Mouse (Mus musculus) kidney, postnatal 10 days (tissue): Measurements from ENCODE around the gene Il1b.
A peak's percentile ranks its signal among the peaks of the same experiment; 100 is the strongest.

Experiments
- DNase-seq: peaks from one replicate; pipeline ENCODE4 v3.0.0; 2021; ENCODE audit warnings: mixed read lengths

Il1b gene

DNA sequence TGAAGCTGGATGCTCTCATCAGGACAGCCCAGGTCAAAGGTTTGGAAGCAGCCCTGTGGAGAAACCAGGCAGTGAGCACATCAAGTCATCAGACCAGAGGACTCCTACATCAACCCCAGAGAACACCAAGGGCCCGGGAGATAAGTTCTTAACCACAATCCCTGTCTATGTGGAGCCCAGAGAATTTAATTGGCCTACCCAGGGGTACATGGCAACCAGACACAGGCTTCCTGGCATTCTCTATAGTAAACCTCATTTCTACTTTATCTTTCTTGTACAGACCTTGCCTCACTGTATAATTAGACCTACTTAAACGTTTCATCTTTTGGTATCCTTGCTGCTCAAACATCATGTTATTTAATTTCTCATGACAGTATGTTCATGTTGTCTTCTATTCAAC, 2.8 kb downstream of the Il1b start:
- no peak for DNase-seq

DNA sequence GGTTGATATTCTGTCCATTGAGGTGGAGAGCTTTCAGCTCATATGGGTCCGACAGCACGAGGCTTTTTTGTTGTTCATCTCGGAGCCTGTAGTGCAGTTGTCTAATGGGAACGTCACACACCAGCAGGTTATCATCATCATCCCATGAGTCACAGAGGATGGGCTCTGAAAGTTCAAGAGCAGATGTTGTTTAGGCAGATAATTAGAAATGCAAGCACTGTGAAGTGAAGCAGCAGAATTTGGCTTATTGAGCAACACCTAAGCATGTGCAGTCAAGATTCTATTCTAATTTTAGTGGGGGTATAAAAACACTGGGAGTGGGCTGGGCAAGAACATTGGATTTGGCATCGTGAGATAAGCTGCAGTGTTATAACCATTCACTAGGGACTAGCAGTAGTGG, 3.7 kb downstream of the Il1b start:
- no peak for DNase-seq

DNA sequence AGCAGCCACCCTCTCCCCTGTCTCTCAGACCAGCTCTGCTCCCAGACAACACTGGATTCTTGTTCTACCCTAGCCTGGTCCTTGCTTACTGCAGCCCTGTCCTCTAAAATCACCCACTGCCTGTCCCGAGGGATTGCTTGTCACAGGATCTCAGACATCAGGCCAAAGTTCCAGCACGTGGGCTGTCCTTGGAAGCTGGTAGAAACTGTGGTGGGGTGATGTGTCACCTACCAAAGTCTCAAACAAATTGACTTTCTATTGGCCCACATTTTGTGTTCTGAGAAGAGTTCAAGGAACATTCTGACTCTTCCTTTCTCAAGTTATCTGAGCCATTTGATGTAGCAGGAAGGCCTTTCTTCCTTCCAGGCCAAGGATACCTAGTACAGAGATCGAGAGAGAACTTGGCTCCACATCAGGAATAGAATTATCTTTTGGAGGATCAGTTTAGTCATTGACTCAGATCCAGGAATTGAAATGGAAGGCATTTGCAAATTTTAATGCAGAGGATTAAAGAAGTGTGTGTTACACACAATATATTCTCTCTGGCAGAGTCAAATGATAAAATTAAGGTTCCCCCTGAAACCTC, 9.9 kb downstream of the Il1b start:
- DNase-seq, result no peak

DNA sequence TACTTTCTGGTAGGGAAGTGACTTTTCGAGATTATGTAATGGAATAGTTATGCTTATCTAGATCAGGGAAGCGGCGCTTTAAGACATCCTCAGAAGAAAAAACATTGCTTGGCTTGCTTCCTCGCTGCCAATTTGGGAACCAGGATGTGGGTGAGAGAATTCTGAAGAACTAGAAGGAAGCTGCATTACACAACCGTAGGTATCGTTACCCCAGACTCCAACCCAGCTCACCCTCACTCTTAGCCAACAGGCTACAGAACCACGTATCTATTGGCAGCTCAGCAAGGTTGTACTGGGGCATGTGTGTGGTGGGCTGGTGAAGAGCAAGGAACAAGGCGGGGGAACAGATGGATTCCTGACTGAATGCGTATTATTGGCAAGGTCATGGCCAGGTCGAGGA, 10.7 kb downstream of the Il1b start:
- DNase-seq, result no peak

DNA sequence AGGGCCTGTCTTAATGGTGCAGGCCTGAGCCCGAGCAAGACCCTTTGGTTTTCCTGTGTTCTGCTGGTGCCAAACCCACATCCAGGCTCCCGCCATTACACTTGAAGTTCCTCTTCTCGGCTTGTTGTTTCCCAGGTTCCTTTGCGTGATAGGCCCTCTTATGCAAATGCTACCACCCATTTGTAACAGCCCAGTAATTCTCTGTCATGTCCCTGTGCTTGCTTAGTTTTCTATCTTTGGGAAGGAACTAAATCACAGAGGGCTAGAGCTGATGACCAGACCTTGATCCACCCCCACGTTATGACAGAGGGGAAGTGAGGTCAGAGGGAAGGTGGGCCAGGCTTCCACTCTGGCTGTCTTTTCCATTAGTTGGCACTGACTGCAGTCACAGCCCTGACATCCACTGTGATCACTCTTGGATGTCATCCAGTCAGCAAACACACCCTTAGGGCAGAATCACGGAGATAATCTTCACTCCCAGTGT, 32.8 kb downstream of the Il1b start:
- no peak for DNase-seq

DNA sequence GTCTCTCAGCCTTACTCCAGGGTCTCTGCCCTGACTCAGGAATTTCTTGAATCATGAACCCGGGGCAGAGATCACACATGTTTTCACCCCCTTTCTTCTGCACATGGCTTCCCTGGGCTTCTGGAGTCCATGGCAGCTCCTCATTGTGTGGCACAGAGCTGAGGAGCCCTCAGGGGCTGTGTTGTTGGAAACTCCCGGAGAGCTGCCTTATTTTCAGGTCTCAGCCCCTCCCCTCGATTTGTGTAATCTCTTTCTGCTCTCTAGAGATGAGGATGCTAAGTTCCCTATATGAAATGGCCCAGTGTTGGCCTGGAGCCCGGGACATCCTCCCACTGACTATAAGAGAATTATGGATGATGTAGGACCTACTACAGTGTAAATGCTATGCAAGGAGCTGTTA, 37.5 kb downstream of the Il1b start:
- no peak for DNase-seq

DNA sequence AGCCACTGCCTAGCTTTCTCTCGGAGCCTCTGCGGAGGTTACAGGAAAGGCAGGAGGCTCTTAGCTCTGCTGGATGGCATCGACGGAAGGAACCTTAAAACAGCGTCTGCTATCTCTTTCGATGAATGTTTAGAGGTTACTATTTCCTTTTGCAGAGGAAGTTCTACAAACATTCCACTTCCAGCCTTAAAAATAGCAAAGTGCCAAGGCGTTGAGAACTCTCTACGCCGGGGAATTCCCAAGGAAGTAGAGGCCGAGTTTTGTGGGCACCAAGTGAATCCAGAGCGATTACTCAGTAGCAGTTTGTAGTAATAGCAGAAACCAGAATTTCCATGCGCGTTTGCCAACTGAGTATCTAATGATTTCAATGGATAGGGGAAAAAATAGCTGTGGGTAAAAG, 40.4 kb downstream of the Il1b start:
- peak; percentile 10 for DNase-seq

DNA sequence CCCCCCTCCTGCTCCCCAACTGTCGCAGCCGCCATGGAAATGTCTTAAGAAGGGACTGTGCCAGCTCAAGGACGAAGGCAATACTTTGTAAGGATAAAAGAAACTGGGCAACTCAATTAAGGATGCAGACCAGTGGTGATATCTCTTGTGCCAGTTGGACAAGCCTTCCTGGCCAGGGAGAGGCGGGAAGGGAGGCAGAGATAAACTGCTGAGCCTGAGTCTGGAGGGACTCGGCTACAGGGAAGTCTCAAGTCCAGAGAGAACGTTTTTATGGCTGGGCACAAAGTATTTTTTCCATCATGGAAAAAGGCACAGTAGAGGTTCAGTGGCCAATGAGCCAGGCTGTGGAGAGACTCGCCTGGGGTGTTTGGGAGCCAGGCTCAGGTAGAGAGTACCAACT, 40.9 kb downstream of the Il1b start:
- DNase-seq, result no peak

DNA sequence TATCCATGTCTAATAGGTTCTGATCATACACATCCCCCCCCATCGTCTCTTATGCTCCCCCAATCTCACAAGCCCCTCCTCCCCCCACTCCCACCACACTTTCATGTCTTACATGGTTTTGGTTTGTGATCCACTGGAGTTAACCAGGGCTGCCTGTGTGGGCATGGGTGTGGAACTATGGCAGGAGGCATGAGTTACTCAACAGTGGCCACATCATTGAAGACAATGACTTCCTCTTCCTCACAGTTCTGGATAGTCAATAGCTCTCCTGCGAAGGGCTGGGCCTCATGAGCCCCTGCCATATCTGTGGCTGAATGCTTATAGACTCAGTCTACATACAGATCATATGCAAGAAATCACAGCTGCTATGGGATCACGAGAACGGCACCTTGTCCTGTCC, 42.7 kb downstream of the Il1b start:
- DNase-seq, result no peak

DNA sequence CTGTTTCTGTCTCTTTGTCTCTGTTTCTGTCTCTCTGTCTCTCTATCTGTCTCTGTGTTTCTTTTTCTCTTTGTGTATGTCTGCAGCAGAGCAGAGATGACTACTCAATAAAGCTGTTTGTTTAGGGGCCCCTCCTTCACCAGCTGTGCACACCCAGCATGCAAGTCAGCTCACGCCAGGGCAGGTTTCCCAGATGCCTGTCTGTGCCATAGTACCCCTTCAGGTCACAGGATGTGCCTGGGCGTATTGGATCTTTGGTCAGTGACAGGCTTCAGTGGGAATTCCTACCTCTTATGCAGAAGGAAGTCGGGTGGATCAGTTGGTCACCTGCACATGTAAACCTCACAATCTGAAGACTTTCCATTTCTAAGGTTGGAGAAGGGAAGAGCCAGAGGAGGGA, 46.7 kb downstream of the Il1b start:
- DNase-seq, result no peak

DNA sequence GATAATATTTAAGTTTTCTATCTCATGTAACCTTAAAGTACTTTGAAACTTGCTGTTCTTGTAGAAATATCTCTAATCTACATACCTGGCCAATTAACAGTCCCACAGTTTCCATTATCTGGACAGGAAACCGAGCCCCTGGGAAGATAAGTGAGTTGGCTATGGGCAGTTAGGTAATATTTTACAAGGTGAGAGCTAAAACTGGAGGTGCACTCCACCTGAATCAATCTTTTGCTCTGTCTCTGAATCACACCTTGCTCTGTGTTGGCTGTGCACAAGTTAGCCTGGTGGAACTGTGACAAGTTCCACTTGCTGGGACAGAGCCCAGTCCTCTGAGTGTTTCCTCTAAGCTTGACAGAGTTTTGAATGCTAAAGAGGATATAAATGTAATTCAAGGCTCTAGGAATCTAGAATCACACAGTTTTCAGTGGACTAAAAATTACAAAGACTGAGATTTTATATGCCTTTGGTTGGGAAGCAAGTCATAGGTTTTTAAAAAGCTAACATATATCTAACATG, 48.8 kb downstream of the Il1b start:
- no peak for DNase-seq

DNA sequence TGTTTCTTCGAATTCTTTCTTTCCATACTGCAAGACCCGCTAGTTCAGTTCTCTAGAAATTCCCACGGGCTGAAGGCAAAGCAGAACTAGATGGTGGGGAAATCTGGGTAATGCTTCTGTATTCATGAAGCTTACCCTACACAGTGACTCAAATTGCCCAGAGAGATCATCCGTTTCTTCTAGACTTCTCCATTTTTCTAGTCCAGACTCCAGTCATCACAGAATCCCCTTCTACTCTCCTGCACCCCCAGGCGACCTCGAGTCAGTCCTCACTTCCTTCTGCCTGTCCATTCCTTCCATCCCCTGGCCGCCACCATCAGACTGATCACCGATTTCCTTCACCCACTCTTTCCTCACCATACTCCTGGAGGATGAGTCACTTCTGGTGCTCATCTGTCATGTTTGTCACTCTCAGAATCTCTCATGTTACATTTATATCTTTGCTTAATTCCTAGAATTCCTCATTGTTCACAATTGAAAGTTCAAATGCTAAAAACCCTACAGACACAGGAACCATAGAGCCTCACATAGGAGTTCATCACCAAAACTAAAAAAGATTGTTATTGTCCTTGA, 50.8 kb downstream of the Il1b start:
- DNase-seq, result no peak

DNA sequence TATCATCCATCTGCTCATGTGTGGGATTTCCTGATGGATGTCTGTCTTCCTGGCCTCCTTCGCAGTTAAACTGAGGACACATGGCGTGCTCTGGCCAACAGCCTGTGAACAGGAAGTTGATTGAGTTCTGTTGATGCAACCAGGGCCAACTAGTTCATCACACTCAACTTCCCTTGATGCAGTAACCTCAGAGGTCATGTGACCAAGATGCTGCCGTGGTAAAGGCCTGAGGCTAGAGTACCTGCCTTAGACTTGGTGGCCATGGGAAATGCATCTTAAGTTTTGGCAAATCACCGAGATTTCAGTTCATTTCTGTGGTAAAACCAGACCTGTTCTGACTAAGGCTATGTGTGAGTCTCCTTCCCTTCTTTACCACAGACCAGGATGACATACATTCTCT, 55.1 kb downstream of the Il1b start:
- DNase-seq, result no peak

DNA sequence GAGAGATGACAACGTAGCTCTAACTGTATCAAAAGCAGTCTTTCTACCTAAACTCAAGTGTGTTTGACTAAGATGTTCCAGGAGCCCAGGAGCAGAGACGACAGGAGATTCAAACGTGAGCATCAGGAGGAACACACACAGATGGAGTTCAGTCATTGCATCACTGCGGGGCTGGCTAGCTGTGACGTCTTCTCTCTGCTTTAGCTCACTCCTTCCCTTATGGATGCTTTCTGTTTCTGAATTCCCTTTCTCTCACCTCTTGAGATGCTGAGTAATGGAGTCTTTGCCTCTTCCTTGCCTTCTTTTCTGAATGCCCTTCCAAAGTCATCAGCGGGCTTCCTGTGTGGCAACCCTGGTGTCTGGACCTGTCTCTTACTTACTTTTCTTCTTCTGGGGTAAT, 56.1 kb downstream of the Il1b start:
- DNase-seq, result no peak
